Mouse (Mus musculus): ENCODE data around the gene Fam173b.

DNA sequence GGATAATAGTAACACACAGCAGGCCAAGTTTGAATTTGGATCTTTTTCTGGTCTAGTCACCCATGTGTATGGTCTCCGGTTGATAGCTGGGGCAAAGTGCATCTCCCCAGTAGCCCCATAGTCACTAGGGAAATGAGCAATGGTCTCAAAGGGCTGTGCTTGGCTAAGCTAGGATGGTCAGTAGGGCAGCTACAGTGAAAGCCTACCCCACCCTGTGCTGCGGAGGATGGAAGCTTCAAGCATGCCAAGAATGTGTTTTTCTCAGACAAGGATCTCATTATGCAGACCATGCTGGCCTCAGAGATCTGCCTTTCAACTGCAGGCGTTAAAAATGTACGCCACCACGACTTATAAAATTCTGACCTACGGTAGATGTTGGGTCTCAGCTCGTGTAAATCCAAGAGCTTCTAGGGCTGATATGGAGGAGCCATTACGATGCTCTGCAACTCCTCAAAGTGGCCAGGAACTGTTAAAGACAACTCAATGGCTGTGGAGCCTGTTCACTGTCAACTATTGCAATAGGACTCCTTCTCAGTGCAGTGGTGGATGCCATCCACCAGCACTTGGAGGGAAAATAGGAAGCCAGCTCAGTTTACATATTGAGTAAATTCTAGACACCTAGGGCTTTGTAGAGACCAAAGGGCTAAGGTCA, 12.5 kb upstream of the Fam173b start:
- TF ChIP-seq TAL1 (IDR thresholded peaks at IDR 0.05; ENCODE audit: low read length), result no peak
- no peak for TF ChIP-seq GATA1 (IDR thresholded peaks at IDR 0.05; ENCODE audit: low read length)

All from erythroblast, embryonic 14.5 days (primary cell).